Mouse (Mus musculus): ENCODE data around the gene Ccm2l. TPM values are rescaled to one million over a fixed set of nuclear protein-coding genes. Genes with fewer than 3 reads are reported as not detected.

Ccm2l gene
- total RNA-seq, 2 experiments from 2014 or later = not detected

DNA sequence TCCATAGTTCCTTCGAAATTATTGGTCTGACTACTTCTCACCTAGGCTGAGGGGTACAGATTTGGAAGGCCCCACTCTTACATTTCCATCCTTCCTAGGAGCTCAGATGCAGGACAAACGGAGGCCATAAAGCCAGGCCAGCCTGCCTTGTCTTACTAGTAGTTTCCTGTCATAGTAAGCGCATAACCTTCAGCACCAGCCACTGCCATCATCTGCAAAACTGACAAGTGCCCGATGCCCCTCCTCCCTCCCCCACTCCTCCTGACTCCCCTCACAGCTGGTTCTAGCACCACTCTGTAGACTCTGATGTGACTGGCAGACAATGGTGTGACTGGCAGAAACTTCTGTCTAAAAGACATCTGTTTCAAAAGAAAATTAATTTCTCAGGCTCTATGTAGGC lies 20.4 kb downstream of the Ccm2l start:
- ATAC-seq (replicated peaks; ENCODE audit: low FRiP score, poor library complexity, severe bottlenecking) = no peak

DNA sequence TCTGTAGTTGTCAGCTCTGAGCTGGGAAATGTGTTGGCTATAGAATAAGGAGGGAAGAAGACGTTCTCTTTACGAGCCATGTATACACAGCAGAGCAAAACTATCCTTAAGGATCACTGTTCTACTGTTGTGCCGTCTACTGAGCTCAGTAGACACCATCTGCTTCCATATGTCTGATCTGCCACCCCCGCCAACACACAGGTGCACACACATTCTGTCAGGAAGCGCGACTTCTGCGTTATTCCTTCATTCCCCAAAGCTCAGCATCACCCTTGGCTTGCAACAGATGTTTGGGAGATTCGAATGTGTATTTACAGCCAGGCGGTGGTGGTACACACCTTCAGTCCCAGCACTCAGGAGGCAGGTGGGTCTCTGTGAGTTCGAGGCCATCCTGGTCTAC lies 21.3 kb downstream of the Ccm2l start:
- no peak for ATAC-seq (replicated peaks; ENCODE audit: low FRiP score, poor library complexity, severe bottlenecking)

DNA sequence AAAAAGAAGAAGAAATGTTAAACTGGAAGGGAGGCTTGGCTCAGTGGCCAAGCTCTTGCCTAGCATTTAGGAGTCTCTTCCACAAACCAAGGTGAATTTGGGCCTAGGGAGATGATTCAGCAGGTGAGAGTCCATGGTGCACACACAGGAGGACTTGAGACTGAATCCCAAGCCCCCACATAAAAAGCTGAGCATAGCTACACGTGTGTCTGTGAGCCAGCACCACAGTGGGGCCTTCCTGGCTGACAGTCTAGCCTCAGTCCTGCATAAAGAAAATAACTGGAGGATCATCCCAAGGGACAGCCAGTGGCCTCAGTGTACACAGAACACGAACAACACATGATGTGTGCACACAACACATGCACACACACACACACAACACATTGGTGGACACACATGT lies 23.6 kb downstream of the Ccm2l start:
- ATAC-seq (replicated peaks; ENCODE audit: low FRiP score, poor library complexity, severe bottlenecking) = no peak

DNA sequence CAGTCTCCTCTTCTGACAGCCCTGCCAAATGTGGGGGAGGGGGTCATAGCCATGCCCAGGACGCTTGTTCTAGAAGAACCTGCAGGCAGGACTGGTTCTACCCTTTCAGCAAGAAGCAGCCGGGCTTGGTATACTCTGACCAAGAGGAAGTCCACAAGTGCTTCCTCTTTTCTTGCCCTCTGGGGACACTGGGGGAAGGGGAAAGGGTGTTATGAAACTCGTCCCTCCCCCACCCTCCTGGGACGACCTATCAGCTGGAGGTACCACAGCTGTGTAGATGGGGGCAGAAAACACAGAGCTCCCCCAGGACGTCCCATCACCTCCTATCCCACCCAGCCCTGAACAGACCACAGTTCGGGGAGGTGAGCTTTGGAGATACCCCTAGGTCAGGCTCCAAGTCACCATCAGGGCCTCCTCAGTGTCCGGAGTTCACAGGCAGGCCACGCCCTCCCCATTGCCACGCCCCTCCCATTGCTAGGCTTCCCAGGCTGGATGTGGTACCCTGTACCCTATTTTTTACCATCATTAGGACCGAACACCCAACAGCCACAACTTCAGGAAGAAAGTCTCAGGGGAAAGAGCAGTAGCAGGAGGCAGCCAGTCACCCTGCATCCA lies 24.9 kb downstream of the Ccm2l start:
- ATAC-seq (replicated peaks; ENCODE audit: low FRiP score, poor library complexity, severe bottlenecking) = no peak

DNA sequence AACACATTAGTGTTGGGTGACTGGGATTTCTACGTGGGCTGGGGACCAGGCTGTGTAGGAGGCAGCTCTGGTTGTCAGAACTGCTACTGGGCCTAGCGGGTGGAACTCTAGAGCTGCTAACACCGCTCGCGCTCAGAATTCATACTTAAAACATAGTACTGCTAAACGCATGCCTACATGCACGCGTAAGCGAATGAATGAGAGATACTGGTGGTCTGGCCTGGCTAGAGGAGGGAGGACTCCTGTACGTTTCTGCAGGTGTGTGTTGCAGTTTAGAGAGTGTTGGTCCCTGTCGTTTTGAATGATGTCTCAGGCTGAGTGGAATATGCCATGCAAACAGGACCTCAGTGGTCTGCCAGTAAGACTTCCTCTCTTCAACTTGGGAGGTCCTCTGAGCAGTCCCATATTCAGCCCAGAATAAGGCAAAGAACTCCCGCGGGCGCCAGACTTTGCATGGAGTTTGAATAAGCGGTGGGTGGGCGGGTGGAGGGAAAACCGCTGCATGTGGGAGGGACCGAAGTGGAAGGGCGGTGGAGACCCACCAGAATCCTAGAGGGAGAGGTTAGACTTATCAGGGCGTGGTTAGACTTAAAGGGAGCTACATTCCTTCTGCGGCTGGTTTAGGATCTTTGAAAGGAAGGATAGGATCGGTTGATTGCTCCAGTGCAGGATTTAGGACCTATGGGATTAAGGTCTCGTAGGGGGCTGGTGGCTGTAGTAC lies 41.5 kb downstream of the Ccm2l start:
- no peak for ATAC-seq (replicated peaks; ENCODE audit: low FRiP score, poor library complexity, severe bottlenecking)

DNA sequence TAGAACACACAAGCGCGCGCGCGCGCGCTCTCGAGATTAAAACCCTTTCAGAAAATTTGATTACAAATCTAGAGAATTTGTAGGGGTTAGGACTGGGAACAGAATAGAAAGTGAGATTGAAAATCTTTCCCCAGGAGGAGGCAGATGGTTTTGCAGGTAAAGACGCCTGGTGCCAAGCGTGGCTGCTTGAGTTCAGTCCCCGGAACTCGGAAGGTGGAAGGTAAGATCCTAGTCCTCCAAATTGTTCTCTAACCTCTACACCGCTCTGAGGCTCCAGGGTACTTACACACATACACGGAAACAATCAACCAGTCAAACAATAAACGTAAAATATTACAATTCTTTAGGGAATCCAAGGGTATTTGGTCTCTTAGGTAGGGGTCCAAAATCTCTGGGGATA lies 42.0 kb downstream of the Ccm2l start:
- no peak for ATAC-seq (replicated peaks; ENCODE audit: low FRiP score, poor library complexity, severe bottlenecking)

DNA sequence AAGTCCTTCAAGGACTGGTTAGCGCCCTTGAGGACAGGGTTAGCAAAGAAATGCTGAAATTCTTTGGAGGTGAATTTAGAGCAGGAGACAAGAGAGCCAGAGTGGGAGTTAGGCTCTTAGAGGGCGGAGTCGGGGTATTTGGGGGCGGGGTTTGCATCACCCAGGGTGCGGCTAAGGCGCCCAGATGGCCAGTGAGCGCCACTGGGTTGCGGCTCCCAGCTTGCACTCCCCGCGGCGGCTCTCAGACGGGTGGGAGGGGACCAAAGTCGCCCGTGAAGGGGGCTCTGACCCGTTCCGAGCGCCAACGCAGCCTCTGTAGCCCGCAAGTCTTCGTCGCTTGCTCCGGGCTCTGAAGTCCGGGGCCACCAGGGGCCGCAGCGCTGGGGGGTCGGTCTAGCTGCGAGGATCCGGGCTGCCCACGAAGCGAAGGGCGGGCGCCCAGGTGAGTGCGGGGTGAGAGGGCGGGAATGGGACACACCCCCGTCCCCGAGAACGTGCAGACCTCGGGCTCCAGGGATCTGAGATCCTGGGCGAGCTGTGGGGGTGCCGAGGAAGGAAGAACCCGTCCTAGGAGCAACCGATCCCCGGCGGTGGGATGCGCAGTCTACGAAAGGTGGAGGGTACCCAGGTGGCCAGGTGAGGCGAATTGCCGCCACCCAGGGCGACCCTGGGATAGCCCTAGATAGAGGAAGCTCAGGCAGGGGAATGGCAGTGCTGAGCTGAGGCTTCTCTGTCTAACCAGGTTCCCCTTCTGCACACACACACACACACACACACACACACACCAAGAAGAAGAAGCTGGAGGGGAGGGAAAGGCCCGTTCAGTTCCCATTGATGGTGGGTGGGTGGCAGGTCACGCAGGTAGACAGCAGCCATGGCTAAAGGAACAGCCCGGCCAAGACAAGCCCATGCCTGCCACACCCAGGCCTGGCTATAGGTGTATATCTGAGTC lies 42.8 kb downstream of the Ccm2l start, which contains the start of gene Hck:
Gene Hck, plus strand, starts transcription at position 156 of the 952 bp plus-strand sequence.
- no peak for ATAC-seq (replicated peaks; ENCODE audit: low FRiP score, poor library complexity, severe bottlenecking)

DNA sequence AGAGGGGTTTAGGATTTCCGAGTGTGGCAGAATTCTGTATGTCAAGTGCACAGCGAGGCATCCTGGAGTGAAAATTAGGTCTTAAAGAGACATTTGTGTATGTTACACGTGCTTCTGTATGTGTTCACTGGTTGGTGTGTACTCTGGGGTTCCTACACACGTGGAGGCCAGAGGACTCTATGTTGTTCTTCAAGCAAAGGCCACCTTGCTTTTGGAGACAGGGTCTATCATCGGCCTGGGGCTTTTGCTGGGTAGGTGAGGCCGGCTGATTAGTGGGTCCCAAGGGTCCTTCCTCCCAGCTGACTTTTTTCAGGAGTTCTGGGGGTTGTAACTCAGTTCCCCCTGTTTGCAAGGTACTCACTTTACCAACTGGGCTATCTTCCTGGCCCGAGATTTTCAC lies 43.8 kb downstream of the Ccm2l start:
- no peak for ATAC-seq (replicated peaks; ENCODE audit: low FRiP score, poor library complexity, severe bottlenecking)

DNA sequence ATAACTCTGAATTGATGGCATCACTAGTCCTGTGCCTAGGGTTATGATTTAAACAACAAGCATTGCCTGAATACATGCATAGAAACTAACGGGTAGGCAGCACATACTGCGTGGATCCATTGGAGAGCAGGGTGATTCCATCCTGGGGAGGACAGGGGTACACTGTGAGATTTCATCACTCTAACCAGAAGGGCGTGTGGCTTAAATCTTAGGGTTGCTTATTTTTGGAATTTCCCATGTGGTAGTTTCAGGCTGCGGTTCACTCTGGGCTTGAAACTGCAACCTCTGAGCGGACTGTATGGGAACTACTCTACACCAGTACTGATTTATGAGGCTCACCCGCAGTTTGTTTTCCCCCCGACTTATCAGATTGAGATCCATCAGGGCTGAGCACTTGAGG lies 45.5 kb downstream of the Ccm2l start:
- no peak for ATAC-seq (replicated peaks; ENCODE audit: low FRiP score, poor library complexity, severe bottlenecking)

DNA sequence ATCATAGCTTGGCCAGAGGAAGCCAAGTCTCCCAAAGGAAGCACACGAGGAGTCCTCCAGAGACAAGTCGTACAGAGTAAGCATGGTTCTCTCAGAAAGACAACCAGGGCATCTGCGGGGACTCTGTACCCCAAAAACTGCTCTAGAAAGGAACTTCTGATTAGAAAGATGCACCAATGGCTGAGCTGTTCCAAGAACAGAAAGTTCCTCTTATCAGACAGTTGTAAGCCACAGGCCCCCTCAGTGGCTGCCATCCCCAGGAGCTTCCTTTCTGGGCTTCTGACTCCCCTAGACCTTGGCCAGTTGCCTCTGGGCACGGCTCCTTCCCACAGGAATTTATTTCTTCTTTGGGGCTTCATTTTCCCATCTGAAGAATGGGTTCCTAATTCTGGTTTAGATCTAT lies 49.9 kb downstream of the Ccm2l start:
- ATAC-seq (replicated peaks; ENCODE audit: low FRiP score, poor library complexity, severe bottlenecking) = no peak

DNA sequence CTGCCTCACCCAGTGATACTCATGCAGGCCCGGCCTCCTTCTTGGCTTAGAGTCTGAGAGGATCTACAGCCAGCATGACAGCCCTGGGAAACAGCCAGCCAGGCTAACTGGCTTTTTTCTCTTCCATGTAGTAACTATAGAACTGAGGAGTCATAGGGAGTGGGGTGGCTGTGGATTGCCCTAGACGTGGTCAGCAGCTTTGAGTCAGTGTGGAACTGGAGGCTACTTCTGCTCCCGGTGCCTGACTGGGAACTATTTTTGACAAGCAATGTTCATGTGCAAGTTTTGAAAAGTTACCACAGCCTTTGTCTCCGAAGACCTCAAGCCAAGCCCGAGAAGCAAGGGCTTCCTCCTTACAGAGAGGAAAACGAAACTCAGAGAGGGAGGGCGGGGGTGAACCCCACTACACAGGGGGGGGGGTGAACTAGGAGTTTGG lies 51.3 kb downstream of the Ccm2l start:
- no peak for ATAC-seq (replicated peaks; ENCODE audit: low FRiP score, poor library complexity, severe bottlenecking)

DNA sequence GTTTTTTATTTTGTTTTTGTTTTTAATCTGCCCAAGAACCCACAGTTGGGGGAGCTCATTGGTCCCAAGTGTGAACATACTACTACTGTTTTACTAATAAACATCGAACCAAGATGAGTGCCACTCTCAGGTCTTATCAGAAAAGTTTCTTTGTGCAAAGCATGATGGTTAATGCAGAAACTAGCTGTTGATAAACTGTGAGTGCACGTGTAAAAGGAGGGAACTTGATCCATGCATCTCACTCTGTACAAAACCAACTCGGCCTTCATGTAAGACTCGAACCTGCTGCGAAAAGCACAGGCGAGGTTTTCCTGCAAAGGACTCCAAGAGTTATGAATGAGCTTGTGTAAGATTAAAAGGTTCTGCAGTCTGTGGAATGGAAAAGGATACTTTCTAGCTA lies 53.7 kb downstream of the Ccm2l start:
- ATAC-seq (replicated peaks; ENCODE audit: low FRiP score, poor library complexity, severe bottlenecking) = no peak

DNA sequence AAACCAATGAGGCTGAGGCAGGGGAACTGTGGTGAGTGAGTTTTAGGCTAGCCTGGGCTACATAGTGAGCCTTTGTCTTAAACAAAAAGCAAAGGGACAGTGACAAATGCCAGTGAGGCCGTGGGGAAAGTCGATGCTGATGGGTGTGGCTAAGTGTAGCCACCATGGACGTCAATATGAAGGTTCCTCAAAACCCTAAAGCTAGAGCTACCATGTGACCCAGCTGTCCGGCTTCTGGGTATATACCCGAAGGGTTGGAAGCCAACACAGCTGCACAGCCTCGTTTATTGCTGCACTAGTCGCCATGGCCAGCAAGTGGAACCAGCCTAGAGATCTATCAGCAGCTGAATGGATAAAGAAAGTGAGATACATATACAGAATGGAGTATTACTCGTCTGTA lies 54.4 kb downstream of the Ccm2l start:
- ATAC-seq (replicated peaks; ENCODE audit: low FRiP score, poor library complexity, severe bottlenecking) = no peak

DNA sequence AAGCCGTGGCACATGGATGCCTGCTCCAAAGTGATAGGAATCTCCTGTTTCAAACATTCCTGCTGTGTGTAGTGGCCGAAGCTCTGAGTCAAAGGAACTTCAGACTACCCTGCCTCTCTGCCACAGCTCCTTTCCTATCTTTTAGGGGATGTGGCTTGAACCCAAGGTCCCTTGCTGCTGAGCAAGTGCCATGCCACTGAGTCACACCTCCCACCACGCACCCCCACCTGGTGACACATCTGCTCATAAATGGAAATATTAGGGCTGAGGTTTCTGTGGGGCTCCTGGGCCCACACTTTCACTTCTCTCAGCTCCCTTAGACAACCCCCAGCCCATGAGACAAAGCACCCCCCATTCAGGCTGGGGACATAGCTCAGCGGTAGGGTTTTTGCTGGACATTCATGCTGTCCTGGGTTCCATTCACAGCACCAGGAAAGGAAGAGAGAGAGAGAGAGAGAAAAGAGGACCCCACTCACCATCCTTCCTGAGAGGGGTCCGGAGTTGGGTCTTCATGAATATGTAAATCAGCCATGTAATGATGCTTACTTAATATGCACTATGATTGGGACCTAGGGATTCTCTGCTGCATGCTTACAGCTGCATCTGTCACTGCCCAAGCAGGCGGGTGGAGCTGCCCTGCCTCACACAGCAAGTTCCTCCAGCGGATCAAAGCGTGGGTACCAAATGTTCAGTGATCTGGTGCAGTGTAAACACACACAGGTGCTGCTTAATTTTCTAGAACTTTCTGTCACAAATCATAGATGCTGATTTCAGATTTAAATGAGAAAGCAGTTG lies 56.3 kb downstream of the Ccm2l start:
- ATAC-seq (replicated peaks; ENCODE audit: low FRiP score, poor library complexity, severe bottlenecking) = no peak

DNA sequence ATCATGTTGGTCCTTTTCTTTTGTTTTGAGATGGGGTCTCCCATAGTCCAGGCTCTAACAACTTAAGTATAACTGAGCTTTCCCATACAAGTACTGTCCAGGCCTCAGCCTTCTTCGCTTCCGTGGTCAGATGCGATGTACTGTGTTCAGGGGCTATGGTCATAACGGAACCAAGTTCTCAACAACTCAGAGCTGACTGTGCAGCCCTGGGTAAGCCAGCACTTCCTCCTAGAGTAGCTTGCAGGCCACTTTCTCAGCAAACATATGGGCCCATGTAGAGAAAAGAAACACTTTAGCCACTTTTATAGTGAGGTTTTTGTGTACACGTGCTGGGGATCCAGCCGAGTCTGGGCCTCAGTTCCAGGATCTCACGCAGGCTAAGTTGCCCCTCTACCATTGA lies 56.9 kb downstream of the Ccm2l start:
- no peak for ATAC-seq (replicated peaks; ENCODE audit: low FRiP score, poor library complexity, severe bottlenecking)

DNA sequence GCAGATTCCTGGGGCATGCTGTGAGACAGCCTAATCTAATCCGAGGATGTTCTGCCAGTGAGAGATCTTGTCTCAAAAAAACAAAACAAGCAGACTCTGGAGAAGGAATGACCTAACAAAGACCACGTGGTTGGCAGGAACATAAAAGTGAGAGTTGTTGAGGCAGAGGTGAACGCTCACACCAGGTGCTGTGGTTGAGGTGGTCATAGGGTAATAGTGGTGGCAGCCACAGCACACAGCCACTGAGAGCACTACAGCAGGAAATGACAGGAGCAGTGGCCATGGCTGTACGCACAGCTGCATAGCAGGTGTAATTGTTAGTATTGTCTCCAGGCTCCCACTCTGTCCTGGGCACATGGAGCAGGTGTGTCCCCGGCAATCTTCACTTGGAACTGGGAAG lies 60.1 kb downstream of the Ccm2l start:
- ATAC-seq (replicated peaks; ENCODE audit: low FRiP score, poor library complexity, severe bottlenecking) = no peak

DNA sequence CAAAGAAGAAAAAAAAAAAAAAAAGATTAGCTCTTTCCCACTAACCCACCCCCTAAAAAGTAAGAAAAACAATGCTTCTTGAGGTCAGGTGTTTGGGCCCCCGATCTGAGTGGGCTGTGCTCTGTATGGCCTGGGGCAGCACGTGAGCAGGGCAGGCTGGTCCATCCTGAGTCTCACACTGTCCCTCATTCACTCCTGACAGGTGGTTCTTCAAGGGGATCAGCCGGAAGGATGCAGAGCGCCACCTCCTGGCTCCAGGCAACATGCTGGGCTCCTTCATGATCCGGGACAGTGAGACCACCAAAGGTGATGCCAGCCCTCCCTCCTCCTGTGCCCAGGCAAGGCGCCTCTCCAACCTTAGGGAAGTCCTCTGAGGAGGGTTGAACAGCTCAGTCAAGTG lies 65.3 kb downstream of the Ccm2l start:
- ATAC-seq (replicated peaks; ENCODE audit: low FRiP score, poor library complexity, severe bottlenecking) = no peak

Measured in erythroid progenitor cell, adult 5-6 weeks (primary cell).